Mouse (Mus musculus) frontal cortex, adult 2 months (tissue): ENCODE data around the gene Qtrt1. TPM values are rescaled to one million over a fixed set of nuclear protein-coding genes. Genes with fewer than 3 reads are reported as not detected.

Source experiments
- DNase-seq, 2 experiments: peaks; one replicate each; pipeline ENCODE4 v3.0.0; 2022; ENCODE audit warnings: low spot score in 1 of 2; ENCODE audit errors: extremely low spot score in 1 of 2
- polyA plus RNA-seq: library from polyadenylated mRNA; depleted of rRNA; stranded (reverse); fragments of >200 nt; gene quantifications from 2 replicates; pipeline ENCODE4 v1.2.3, GENCODE M21; 2012

The Qtrt1 gene
- polyA plus RNA-seq, 1 experiment: 47.6 TPM

DNA sequence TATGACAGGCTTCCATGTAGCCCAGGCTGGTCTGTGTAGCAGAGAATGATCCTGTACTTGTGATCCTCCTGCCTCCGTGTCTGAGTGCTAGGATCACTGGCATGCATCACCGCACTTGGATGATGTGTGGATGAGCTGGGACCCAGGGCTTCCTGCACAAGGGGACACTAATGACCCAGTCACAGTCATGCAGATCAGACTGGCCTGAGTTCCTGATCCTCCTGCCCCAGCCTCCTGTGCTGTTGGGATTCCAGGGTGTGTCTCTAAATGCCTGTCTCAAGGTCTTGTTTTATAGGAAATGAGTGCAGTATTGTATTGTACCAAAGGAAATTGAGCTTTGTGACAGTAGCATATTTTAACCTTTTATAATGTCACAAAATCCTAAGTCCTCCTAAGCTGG lies 6.2 kb downstream of the Qtrt1 start:
- DNase-seq: no peak

- DNase-seq: no peak
These were observed 8.0 kb downstream of the Qtrt1 start for GRCm38 (mm10) chr9:21419646-21420045.

DNA sequence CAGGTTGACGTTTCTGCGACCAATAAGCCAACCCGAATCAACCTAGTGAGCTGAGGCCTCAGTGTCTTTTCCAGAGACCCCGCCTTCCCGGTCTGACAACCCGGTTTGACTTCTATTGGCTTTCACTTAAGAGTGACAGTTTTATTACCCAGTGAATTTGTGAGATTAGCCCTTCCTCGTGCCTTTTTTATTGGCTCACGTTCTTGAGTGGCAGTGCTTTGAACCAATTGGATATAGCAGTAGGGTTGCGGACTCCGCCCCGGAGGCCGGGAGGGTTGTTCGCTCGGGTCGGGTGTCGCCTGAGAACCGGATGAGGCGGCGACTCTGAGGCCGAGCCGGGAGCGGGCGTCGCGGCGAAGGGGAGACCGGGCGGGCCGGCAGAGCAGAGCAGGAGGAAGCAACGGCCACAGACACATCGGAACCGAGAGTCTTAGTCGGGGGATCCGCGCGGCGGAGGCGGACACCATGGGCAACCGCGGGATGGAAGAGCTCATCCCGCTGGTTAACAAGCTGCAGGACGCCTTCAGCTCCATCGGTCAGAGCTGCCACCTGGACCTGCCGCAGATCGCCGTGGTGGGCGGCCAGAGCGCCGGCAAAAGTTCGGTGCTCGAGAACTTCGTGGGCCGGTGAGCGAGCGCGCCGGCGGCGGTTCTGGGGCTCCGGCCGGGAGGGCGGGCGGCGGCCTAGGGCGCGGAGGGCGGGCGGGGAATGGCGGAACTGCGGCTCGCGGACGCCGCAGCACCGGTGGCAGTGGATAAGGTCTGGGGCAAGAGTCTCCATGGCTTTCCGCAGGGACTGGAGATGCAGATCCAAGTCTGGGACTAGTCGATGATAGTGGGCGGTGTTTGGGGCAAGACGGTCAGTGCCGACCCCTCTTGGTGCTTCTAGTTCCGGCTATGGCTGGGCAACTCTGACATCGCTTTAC lies 13.3 kb downstream of the Qtrt1 start, which contains the start of gene Dnm2:
Gene Dnm2 (plus strand): TSS at position 278 of the 925 bp plus-strand sequence.
- DNase-seq: peak; percentile 98 to 100

DNA sequence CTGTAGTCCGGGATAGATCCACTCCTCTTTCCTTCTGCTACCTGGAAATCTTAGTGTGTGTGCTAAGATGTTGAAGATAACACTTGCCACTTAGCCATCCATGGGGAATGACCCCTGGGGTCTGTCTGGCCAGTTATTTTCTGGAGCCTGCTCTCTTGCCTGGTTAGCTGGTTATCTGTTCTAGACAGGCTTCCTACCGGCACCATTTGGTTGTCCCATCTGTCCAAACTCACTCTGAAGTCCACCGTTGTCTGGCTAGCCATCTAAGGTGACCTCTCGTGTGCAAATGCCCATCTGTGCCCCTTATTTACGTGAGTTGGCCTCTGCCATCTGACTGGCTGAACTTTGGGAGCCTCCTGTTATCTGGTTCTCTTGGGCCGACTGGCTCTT lies 13.9 kb downstream of the Qtrt1 start:
- no peak for DNase-seq

GRCm38 (mm10) chr9:21426013-21426412 lies 14.4 kb downstream of the Qtrt1 start:
- DNase-seq: no peak

GRCm38 (mm10) chr9:21426525-21426924 lies 14.9 kb downstream of the Qtrt1 start:
- DNase-seq: no peak

GRCm38 (mm10) chr9:21427773-21428172 lies 16.1 kb downstream of the Qtrt1 start:
- no peak for DNase-seq

DNA sequence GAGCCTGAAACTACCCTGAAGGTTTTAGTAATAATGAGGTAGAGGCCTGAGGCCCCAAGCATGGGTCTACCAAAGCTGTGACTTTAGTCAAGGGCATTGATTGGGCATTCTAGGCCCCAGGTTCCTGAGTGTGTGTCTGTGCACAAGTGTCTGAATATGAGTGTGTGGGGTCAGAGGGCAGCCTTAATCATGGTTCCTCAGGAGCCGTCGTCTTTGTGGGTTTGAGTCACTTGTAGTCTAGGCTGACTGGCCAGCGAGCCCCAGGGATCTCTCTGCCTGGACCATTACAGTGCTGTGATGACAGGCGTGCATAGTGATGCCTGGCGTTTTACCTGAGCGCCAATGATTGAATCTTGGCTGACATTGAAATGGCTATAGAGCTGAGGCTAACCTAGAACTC lies 16.5 kb downstream of the Qtrt1 start:
- DNase-seq: no peak

GRCm38 (mm10) chr9:21430724-21431123 lies 19.1 kb downstream of the Qtrt1 start:
- DNase-seq: peak; percentile 47 to 49

DNA sequence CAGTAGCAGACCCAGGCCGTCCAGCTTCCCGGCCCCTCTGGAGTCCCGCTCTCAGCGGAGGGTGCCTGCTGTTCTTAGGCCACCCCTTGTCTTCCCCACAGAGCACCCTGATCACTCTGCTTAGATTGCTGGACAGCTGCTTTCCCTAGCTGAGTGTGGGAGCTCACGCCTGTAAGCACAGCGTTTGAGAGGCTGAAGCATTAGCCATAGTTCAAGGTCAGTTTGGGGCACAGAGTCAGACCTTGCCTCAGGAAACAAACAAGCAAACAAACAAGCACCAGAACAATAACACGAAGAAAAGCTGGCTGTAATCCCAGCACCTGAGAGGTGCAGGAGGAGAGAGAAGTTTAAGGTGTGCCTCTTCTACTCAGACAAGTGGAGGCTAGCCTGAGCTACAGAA lies 20.4 kb downstream of the Qtrt1 start:
- no peak for DNase-seq

- no peak for DNase-seq
These were observed 22.1 kb downstream of the Qtrt1 start for GRCm38 (mm10) chr9:21433766-21434165.

GRCm38 (mm10) chr9:21434410-21434809 lies 22.8 kb downstream of the Qtrt1 start:
- no peak for DNase-seq

DNA sequence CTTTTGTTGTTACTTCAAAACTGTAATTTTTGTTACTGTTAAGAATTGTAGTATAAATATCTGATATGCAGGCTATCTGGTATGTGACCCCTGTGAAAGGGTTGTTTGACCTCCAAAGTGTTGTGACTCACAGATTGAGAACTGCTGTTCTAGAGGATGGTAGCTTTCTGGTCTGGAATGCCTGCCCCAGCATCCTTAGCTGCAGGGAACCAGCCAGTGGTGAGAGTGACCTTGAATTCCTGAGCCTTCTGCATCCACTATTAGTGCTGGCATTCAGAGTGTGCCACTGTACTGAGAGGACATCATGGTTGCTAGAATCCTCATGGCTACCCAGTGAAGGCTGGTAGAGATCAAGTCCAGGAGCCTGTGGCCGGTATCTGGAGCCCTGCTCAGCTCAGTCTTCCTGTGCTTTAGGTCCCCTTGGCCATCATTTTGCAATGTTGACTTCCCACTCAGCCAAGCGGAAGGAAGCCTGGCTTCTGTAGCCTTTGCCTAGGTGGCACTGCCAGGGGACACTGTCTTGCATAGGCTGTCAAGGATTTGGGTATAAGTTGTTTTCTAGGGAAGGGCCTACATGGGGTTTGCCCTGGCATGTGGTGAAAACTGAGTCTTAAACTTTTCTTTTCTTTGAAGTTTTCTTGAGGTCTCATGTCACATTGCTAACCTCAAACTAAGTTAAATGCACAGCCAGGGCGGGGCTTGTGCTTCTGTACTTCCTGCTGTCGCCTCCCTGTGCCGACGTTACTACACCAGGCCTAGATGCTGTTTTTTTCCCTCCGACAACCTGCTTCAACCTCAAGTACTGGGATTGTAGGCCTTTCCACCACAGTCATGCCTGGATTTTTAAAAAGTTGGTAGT lies 24.4 kb downstream of the Qtrt1 start:
- no peak for DNase-seq

- DNase-seq: no peak
These were observed 25.9 kb downstream of the Qtrt1 start for GRCm38 (mm10) chr9:21437577-21437976.

- DNase-seq: no peak
These were observed 26.6 kb downstream of the Qtrt1 start for GRCm38 (mm10) chr9:21438219-21438618.

- DNase-seq: no peak
These were observed 27.8 kb downstream of the Qtrt1 start for GRCm38 (mm10) chr9:21439456-21439855.

DNA sequence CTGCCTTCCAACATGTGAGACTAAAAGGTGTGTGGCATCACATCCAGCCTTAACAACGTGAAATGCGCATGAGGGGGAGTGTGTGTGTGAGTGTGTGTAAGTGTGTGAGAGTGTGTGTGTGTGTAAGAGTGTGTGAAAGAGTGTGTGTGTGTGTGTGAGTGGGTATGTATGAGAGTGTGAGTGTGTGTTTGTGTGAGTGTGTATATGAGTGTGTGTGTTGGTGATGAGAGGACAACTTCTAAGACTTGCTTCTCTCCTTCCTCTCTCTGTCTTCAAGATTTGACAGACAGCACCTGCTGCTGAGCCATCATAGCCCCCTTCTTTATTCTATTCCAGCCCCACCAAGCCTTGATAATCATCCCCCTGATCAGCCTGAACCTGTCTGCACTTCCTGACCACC lies 28.3 kb downstream of the Qtrt1 start:
- no peak for DNase-seq

- no peak for DNase-seq
These were observed 28.8 kb downstream of the Qtrt1 start for GRCm38 (mm10) chr9:21440387-21440786.

DNA sequence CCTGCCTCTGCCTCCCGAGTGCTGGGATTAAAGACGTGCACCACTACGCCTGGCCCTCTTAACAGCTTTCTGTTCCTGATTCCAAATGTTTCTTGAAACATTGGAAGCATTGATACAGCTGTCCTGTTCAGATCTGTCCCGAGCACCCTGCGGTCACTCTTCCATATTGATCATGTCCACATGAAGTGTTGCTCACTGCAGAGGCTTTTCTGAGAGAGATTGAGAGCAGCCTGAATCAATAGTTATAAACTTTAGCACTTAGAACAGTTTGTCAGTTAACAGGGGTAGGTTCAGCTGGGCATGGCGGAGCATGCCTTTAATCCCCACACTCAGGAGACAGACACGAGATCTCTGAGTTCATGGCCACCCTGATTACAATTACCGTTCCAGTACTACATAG lies 32.2 kb downstream of the Qtrt1 start:
- no peak for DNase-seq

DNA sequence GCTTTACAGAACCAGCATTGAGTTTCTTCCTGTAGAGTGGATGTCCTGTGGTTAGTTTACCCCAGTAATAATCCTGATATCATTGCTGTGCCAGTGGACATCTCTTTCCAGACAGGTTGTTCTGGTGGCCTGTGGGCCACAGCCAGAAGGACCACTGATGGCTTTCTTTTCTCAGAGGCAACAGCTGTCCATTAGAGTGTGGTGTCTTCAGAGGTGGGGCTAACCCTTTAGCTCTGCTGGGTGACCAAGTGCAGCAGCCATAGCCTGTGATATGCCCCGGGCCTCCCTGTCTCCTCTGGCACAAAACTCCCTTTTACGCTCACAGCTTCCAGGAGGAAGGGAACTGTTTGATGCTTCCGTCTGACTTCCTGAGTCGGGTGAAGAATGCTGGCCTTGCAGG lies 32.9 kb downstream of the Qtrt1 start:
- DNase-seq: no peak

GRCm38 (mm10) chr9:21445081-21445744 lies 33.6 kb downstream of the Qtrt1 start:
- no peak for DNase-seq
